Mouse (Mus musculus) lung, postnatal 0 days (tissue): Measurements from ENCODE around the gene Gm42674. TPM values are rescaled to one million over a fixed set of nuclear protein-coding genes. Genes with fewer than 3 reads are reported as not detected.

Source experiments
- ATAC-seq: fragments of 200-750 bp; cut with Nextera tagmentation; 2 replicates; pipeline ENCODE4 v1.8.0; 2017; ENCODE audit warnings: moderate library complexity
- DNase-seq: peaks from one replicate; pipeline ENCODE4 v3.0.0-alpha.2; 2016; ENCODE audit warnings: low spot score
- H3K27ac ChIP-seq: fragments of 300-500 bp; sonication (generic); 2 replicates; pipeline ENCODE4 v1.5.1; 2014; ENCODE audit warnings: antibody characterized with exemption, mild to moderate bottlenecking, low read length, mixed read lengths
- H3K27me3 ChIP-seq: fragments of 300-500 bp; sonication (generic); replicated peaks from 2 replicates; pipeline ENCODE4 v1.6.1; 2014; ENCODE audit warnings: low read length, mixed read lengths; ENCODE audit not compliant: insufficient read depth
- H3K36me3 ChIP-seq: fragments of 300-500 bp; sonication (generic); 2 replicates; pipeline ENCODE4 v1.6.1; 2014; ENCODE audit warnings: low read length, mixed read lengths; ENCODE audit not compliant: insufficient read depth
- H3K4me1 ChIP-seq: fragments of 300-500 bp; sonication (generic); 2 replicates; pipeline ENCODE4 v1.6.1; 2014; ENCODE audit warnings: antibody characterized with exemption, low read depth, low read length, mixed read lengths; ENCODE audit not compliant: insufficient read depth
- H3K4me2 ChIP-seq: fragments of 300-500 bp; sonication (generic); replicated peaks from 2 replicates; pipeline ENCODE4 v1.6.1; 2014; ENCODE audit warnings: low read depth, mild to moderate bottlenecking, low read length, moderate library complexity, mixed read lengths
- H3K4me3 ChIP-seq: fragments of 300-500 bp; sonication (generic); 2 replicates; pipeline ENCODE4 v1.5.1; 2014; ENCODE audit warnings: low read depth, low read length
- H3K9ac ChIP-seq: fragments of 300-500 bp; sonication (generic); replicated peaks from 2 replicates; pipeline ENCODE4 v1.6.1; 2014; ENCODE audit warnings: low read depth, mild to moderate bottlenecking
- H3K9me3 ChIP-seq: fragments of 300-500 bp; sonication (generic); 2 replicates; pipeline ENCODE4 v1.6.1; 2016; ENCODE audit warnings: low read length, mixed read lengths
- CTCF ChIP-seq: IDR thresholded peaks from 2 replicates; pipeline ENCODE4 v1.5.1; 2016; ENCODE audit warnings: antibody characterized with exemption, mild to moderate bottlenecking
- EP300 ChIP-seq: IDR thresholded peaks from 2 replicates; pipeline ENCODE4 v1.6.1; 2016; ENCODE audit warnings: antibody characterized with exemption, mild to moderate bottlenecking, control low read depth
- WGBS: fragments of 180-500 bp; shearing (Covaris S2); extraction: QIAGEN DNeasy Blood & Tissue Kit; methylation state at CpG from one replicate; pipeline ENCODE4 v1.1.7; 2014; 5-methylcytosine and 5-hydroxymethylcytosine counted together
- polyA plus RNA-seq: library from polyadenylated mRNA; unstranded; fragments of >200 nt; fragmentation: Nextera tagmentation; extraction: Ambion mirVana; gene quantifications from 2 replicates; pipeline ENCODE4 v1.2.1, GENCODE M21; 2015

Gm42674 gene
- polyA plus RNA-seq, 1 experiment from 2014 or later: not detected

GRCm38 (mm10) chr3:90608223-90608622 is 6.5 kb downstream of the Gm42674 start, which contains the start of gene S100a5:
Gene S100a5 (plus strand): TSS chr3:90608523.
- no peaks in the 10 kb centered on the region for H3K27me3 ChIP-seq
- no peaks in the 10 kb centered on the region for H3K9me3 ChIP-seq
- 62% methylated on average over 3 of the region's 3 CpGs for WGBS
- ATAC-seq: no peak
- peaks cover 16% of the 10 kb centered on the region for H3K4me1 ChIP-seq
- H3K27ac ChIP-seq: no peak within 1 kb of the TSS
- TF ChIP-seq EP300: no peak
- TF ChIP-seq CTCF: no peak
- no peaks in the 10 kb centered on the region for H3K36me3 ChIP-seq
- no peak within 1 kb of the TSS for H3K9ac ChIP-seq
- DNase-seq: no peak
- H3K4me2 ChIP-seq: no peak within 1 kb of the TSS
- no peak within 1 kb of the TSS for H3K4me3 ChIP-seq

- H3K27ac ChIP-seq: no peak overlapping the region
- peaks cover 18% of the 10 kb centered on the region for H3K4me1 ChIP-seq
- no peak overlapping the region for H3K4me2 ChIP-seq
- TF ChIP-seq EP300 (no peak), CTCF (no peak)
- DNase-seq (no peak), ATAC-seq (no peak)
- no peaks in the 10 kb centered on the region for H3K27me3 ChIP-seq
- H3K4me3 ChIP-seq: no peak overlapping the region
- no peaks in the 10 kb centered on the region for H3K9me3 ChIP-seq
- H3K36me3 ChIP-seq: no peaks in the 10 kb centered on the region
- H3K9ac ChIP-seq: no peak overlapping the region
Measured at GRCm38 (mm10) chr3:90609102-90609501, 7.4 kb downstream of the Gm42674 start.

- DNase-seq (no peak), ATAC-seq (no peak)
- Histone ChIP-seq H3K4me3 (no peak overlapping the region), H3K36me3 (no peaks in the 10 kb centered on the region), H3K9me3 (no peaks in the 10 kb centered on the region), H3K9ac (no peak overlapping the region), H3K27me3 (no peaks in the 10 kb centered on the region), H3K4me2 (no peak overlapping the region), H3K27ac (no peak overlapping the region), H3K4me1 (peaks cover 17% of the 10 kb centered on the region)
- WGBS: 74% methylated on average over 3 of the region's 3 CpGs
- TF ChIP-seq CTCF (no peak), EP300 (no peak)
Measured at GRCm38 (mm10) chr3:90611494-90611893, 9.8 kb downstream of the Gm42674 start.

GRCm38 (mm10) chr3:90612061-90612460 is 10.4 kb downstream of the Gm42674 start:
- Histone ChIP-seq H3K9me3 (no peaks in the 10 kb centered on the region), H3K4me2 (no peak overlapping the region), H3K27ac (no peak overlapping the region), H3K36me3 (no peaks in the 10 kb centered on the region), H3K4me1 (peaks cover 17% of the 10 kb centered on the region), H3K9ac (no peak overlapping the region), H3K27me3 (no peaks in the 10 kb centered on the region), H3K4me3 (no peak overlapping the region)
- peak; percentile 52 for DNase-seq
- ATAC-seq: no peak
- TF ChIP-seq CTCF (no peak), EP300 (no peak)
- WGBS: 74% methylated on average over 4 of the region's 4 CpGs

GRCm38 (mm10) chr3:90612728-90613291 is 11.1 kb downstream of the Gm42674 start, which contains the start of gene S100a6:
Gene S100a6 (plus strand): TSS chr3:90612882.
- Histone ChIP-seq H3K4me2 (peak within 1 kb of the TSS; percentile 65), H3K9ac (peak within 1 kb of the TSS; percentile 54), H3K4me1 (peaks cover 17% of the 10 kb centered on the region), H3K27ac (peak within 1 kb of the TSS; percentile 54), H3K4me3 (peak within 1 kb of the TSS; percentile 39), H3K9me3 (no peaks in the 10 kb centered on the region), H3K27me3 (no peaks in the 10 kb centered on the region), H3K36me3 (no peaks in the 10 kb centered on the region)
- under 1% methylated on average over 21 of the region's 23 CpGs for WGBS
- DNase-seq (peak; percentile 84), ATAC-seq (peak; percentile 80)
- TF ChIP-seq CTCF: peak; percentile 83
- TF ChIP-seq EP300: peak; percentile 53

GRCm38 (mm10) chr3:90613461-90614147 is 11.9 kb downstream of the Gm42674 start:
- no peaks in the 10 kb centered on the region for H3K9me3 ChIP-seq
- no peaks in the 10 kb centered on the region for H3K27me3 ChIP-seq
- 46% methylated on average over 7 of the region's 7 CpGs for WGBS
- H3K36me3 ChIP-seq: no peaks in the 10 kb centered on the region
- peak overlapping the region; percentile 65 for H3K4me2 ChIP-seq
- no peak for TF ChIP-seq CTCF
- TF ChIP-seq EP300: no peak
- peak overlapping the region; percentile 76 for H3K27ac ChIP-seq
- peak overlapping the region; percentile 39 for H3K4me3 ChIP-seq
- ATAC-seq (no peak), DNase-seq (no peak)
- H3K9ac ChIP-seq: peak overlapping the region; percentile 54; the same call in 1 of the 2 replicates
- H3K4me1 ChIP-seq: peaks cover 17% of the 10 kb centered on the region
